Mouse (Mus musculus): ENCODE data around the gene Slc16a13.

Gene Slc16a13

GRCm38 (mm10) chr11:70220731-70221602 lies at the start of gene Slc16a13:
Slc16a13 (minus strand) TSS chr11:70221064.
- peak; percentile 99 for DNase-seq

- no peak for DNase-seq
Measured at GRCm38 (mm10) chr11:70266405-70266804, 45.5 kb upstream of the Slc16a13 start.

- DNase-seq: no peak
Measured at GRCm38 (mm10) chr11:70265819-70266218, 45.0 kb upstream of the Slc16a13 start.

GRCm38 (mm10) chr11:70265252-70265651 lies 44.4 kb upstream of the Slc16a13 start:
- DNase-seq: no peak

- no peak for DNase-seq
Measured at GRCm38 (mm10) chr11:70259035-70259434, 38.2 kb upstream of the Slc16a13 start.

GRCm38 (mm10) chr11:70254931-70255531 lies 34.2 kb upstream of the Slc16a13 start, which contains the start of gene Alox12:
Alox12 (minus strand) TSS chr11:70255353.
- DNase-seq: no peak

GRCm38 (mm10) chr11:70254337-70254736 lies 33.5 kb upstream of the Slc16a13 start:
- no peak for DNase-seq

- DNase-seq: no peak
Measured at GRCm38 (mm10) chr11:70251853-70252252, 31.0 kb upstream of the Slc16a13 start.

GRCm38 (mm10) chr11:70250150-70250549 lies 29.3 kb upstream of the Slc16a13 start:
- DNase-seq: no peak

GRCm38 (mm10) chr11:70247136-70247845 lies 26.4 kb upstream of the Slc16a13 start:
- DNase-seq: peak; percentile 42

- peak; percentile 23 for DNase-seq
Measured at GRCm38 (mm10) chr11:70242591-70242990, 21.7 kb upstream of the Slc16a13 start.

GRCm38 (mm10) chr11:70239541-70240279 lies 18.8 kb upstream of the Slc16a13 start, which contains the start of the genes Gm21988 and Rnasek:
Gm21988 (minus strand) TSS chr11:70239830.
Rnasek (minus strand) TSS chr11:70239842.
- peak; percentile 84 for DNase-seq

- peak; percentile 52 for DNase-seq
Measured at GRCm38 (mm10) chr11:70238591-70239440, 18.0 kb upstream of the Slc16a13 start.

GRCm38 (mm10) chr11:70237457-70238167 lies 16.7 kb upstream of the Slc16a13 start, which contains the start of gene 0610010K14Rik:
0610010K14Rik (minus strand) TSS chr11:70237914.
- DNase-seq: peak; percentile 98

GRCm38 (mm10) chr11:70236717-70237116 lies 15.9 kb upstream of the Slc16a13 start:
- peak; percentile 59 for DNase-seq

- DNase-seq: peak; percentile 53
Measured at GRCm38 (mm10) chr11:70235254-70235900, 14.5 kb upstream of the Slc16a13 start.

GRCm38 (mm10) chr11:70234497-70234896 lies 13.6 kb upstream of the Slc16a13 start:
- peak; percentile 39 for DNase-seq

GRCm38 (mm10) chr11:70234037-70234436 lies 13.2 kb upstream of the Slc16a13 start:
- DNase-seq: peak; percentile 53

- peak; percentile 69 for DNase-seq
Measured at GRCm38 (mm10) chr11:70233016-70233415, 12.2 kb upstream of the Slc16a13 start.

- DNase-seq: peak; percentile 82
Measured at GRCm38 (mm10) chr11:70232546-70232945, 11.7 kb upstream of the Slc16a13 start.

All from cerebellum, adult 11-12 months (tissue).